Mouse (Mus musculus) kidney, embryonic 16.5 days (tissue): ENCODE measurements around the gene Gm6812. TPM values are rescaled to one million over a fixed set of nuclear protein-coding genes. Genes with fewer than 3 reads are reported as not detected.
"Not testable (repeated sequence)": the region's sequence is repeated elsewhere in the genome, so short reads cannot be mapped to it uniquely, and the experiment has no call there.

Experiments
- ATAC-seq: fragments of 200-750 bp; cut with Nextera tagmentation; 2 replicates; pipeline ENCODE4 v1.8.0; 2017; ENCODE audit warnings: moderate TSS enrichment; ENCODE audit not compliant: low FRiP score, low TSS enrichment
- H3K27ac ChIP-seq: fragments of 300-500 bp; sonication (generic); 2 replicates; pipeline ENCODE4 v1.5.1; 2014; ENCODE audit warnings: low read length
- H3K27me3 ChIP-seq: fragments of 300-500 bp; sonication (generic); 2 replicates; pipeline ENCODE4 v1.6.1; 2014; ENCODE audit warnings: low read length, control low read depth, mixed read lengths; ENCODE audit not compliant: insufficient read depth
- H3K36me3 ChIP-seq: fragments of 300-500 bp; sonication (generic); 2 replicates; pipeline ENCODE4 v1.6.1; 2014; ENCODE audit warnings: low read length, control low read depth, mixed read lengths; ENCODE audit not compliant: insufficient read depth
- H3K4me1 ChIP-seq: fragments of 300-500 bp; sonication (generic); 2 replicates; pipeline ENCODE4 v1.6.1; 2014; ENCODE audit warnings: low read length, control low read depth, mixed read lengths; ENCODE audit not compliant: insufficient read depth
- H3K4me2 ChIP-seq: fragments of 300-500 bp; sonication (generic); replicated peaks from 2 replicates; pipeline ENCODE4 v1.6.1; 2014; ENCODE audit warnings: low read depth, low read length
- H3K4me3 ChIP-seq: fragments of 300-500 bp; sonication (generic); 2 replicates; pipeline ENCODE4 v1.5.1; 2014; ENCODE audit warnings: mild to moderate bottlenecking, low read length
- H3K9ac ChIP-seq: fragments of 300-500 bp; sonication (generic); replicated peaks from 2 replicates; pipeline ENCODE4 v1.6.1; 2014; ENCODE audit warnings: low read length
- H3K9me3 ChIP-seq: fragments of 300-500 bp; sonication (generic); 2 replicates; pipeline ENCODE4 v1.6.1; 2016; ENCODE audit warnings: low read length, control low read depth
- WGBS: fragments of 180-500 bp; shearing (Covaris S2); extraction: QIAGEN DNeasy Blood & Tissue Kit; methylation state at CpG from one replicate; pipeline ENCODE4 v1.1.7; 2014; 5-methylcytosine and 5-hydroxymethylcytosine counted together
- polyA plus RNA-seq: library from polyadenylated mRNA; unstranded; fragments of >200 nt; fragmentation: Nextera tagmentation; extraction: Ambion mirVana; gene quantifications from 2 replicates; pipeline ENCODE4 v1.2.1, GENCODE M21; 2015

Gm6812 gene
- polyA plus RNA-seq = not detected in 2 replicates

GRCm38 (mm10) chrX:68892953-68893352, at the start of gene Gm6812:
Gm6812 (minus strand) TSS chrX:68893053.
- H3K9me3 ChIP-seq, ATAC-seq, H3K4me3 ChIP-seq, H3K27me3 ChIP-seq, H3K36me3 ChIP-seq, H3K27ac ChIP-seq, H3K4me1 ChIP-seq, H3K4me2 ChIP-seq, H3K9ac ChIP-seq: not testable (repeated sequence)
- WGBS = 71% methylated on average over 3 of the region's 5 CpGs

- Histone ChIP-seq H3K4me1 (no peaks in the 10 kb centered on the region), H3K9me3 (no peaks in the 10 kb centered on the region), H3K4me2 (no peak overlapping the region), H3K9ac (no peak overlapping the region), H3K36me3 (no peaks in the 10 kb centered on the region), H3K27ac (no peak overlapping the region), H3K27me3 (no peaks in the 10 kb centered on the region), H3K4me3 (no peak overlapping the region)
- no peak for ATAC-seq
- WGBS = 48% methylated on average over 2 of the region's 2 CpGs
These were observed 27.7 kb downstream of the Gm6812 start for GRCm38 (mm10) chrX:68865145-68865544.

Other genes with a start within 250 kb of the Gm6812 start
- gene Fmr1, start 214.5 kb downstream of the Gm6812 start, polyA plus RNA-seq = 48.7 and 54.7 TPM in 2 replicates
- not detected in 2 replicates for gene Fmr1nb, start 131.2 kb downstream of the Gm6812 start, polyA plus RNA-seq
- 2.8 and 5.7 TPM in 2 replicates for gene Gm14698, start 72.0 kb downstream of the Gm6812 start, polyA plus RNA-seq